8 mouse cellular contexts compared by ENCODE assay signal in genomic region chrX:153695782-153696395, GRCm38 (mm10). TPM values are rescaled to one million over a fixed set of nuclear protein-coding genes. Genes with fewer than 3 reads are reported as not detected.
DNase-seq lines count a peak whose midpoint lies in the region; ATAC-seq and TF ChIP-seq lines count a peak whose summit lies in the region.

Kctd12b (minus strand) TSS chrX:153696391.

- ATAC-seq in granulocyte monocyte progenitor cell, adult 5-6 weeks (replicated peaks; ENCODE audit: poor library complexity, severe bottlenecking), result peak; percentile 80
- no peak for ATAC-seq in intestine, embryonic 14.5 days (replicated peaks; ENCODE audit: low FRiP score, low TSS enrichment, low read depth)
- no peak for ATAC-seq in liver, postnatal 0 days
- no peak for ATAC-seq in neural tube, embryonic 13.5 days (ENCODE audit: low read depth)

- H3K36me3 ChIP-seq in intestine, embryonic 14.5 days (ENCODE audit: control insufficient read depth, insufficient read depth, low read length), result no peaks in the 10 kb centered on the region
- no peaks in the 10 kb centered on the region for H3K36me3 ChIP-seq in liver, postnatal 0 days (replicated peaks; ENCODE audit: insufficient read depth, low read length)
- H3K36me3 ChIP-seq in neural tube, embryonic 13.5 days, result no peaks in the 10 kb centered on the region

- no peak within 1 kb of the TSS for H3K27ac ChIP-seq in bone marrow, adult 2 months (ENCODE audit: control insufficient read depth, insufficient read depth, low read depth, low read length, poor library complexity)
- H3K27ac ChIP-seq in intestine, embryonic 14.5 days (ENCODE audit: low read depth), result peak within 1 kb of the TSS; percentile 74
- peak within 1 kb of the TSS; percentile 40 for H3K27ac ChIP-seq in liver, postnatal 0 days (ENCODE audit: low read depth)
- no peak within 1 kb of the TSS for H3K27ac ChIP-seq in neural tube, embryonic 13.5 days (replicated peaks)

- peak; percentile 4 for DNase-seq in NIH3T3 (ENCODE audit: low read depth)
- DNase-seq in intestine, embryonic 14.5 days (ENCODE audit: low spot score), result peak; percentile 62
- no peak for DNase-seq in liver, postnatal 0 days
- no peak for DNase-seq in spleen, postnatal 4 days (ENCODE audit: low spot score in 2 of 2)
- DNase-seq in right cerebral cortex, postnatal 36 days (ENCODE audit: low spot score in 2 of 2), result no peak

- peak within 1 kb of the TSS; percentile 40 for H3K4me2 ChIP-seq in intestine, embryonic 14.5 days (ENCODE audit: low read length)
- peak within 1 kb of the TSS; percentile 62 for H3K4me2 ChIP-seq in liver, postnatal 0 days (ENCODE audit: low read depth, low read length)
- peak within 1 kb of the TSS; percentile 34 for H3K4me2 ChIP-seq in neural tube, embryonic 13.5 days

- TF ChIP-seq POLR2A in bone marrow, adult 2 months (IDR thresholded peaks at IDR 0.05; ENCODE audit: borderline replicate concordance, control insufficient read depth, low read depth, low read length), result no peak

- H3K9me3 ChIP-seq in intestine, embryonic 14.5 days (ENCODE audit: control insufficient read depth, low read length), result no peaks in the 10 kb centered on the region
- no peaks in the 10 kb centered on the region for H3K9me3 ChIP-seq in liver, postnatal 0 days (ENCODE audit: low read length)
- no peaks in the 10 kb centered on the region for H3K9me3 ChIP-seq in neural tube, embryonic 13.5 days

- H3K27me3 ChIP-seq in intestine, embryonic 14.5 days (replicated peaks; ENCODE audit: control insufficient read depth, insufficient read depth, low read length), result no peaks in the 10 kb centered on the region
- H3K27me3 ChIP-seq in liver, postnatal 0 days (ENCODE audit: insufficient read depth, low read length), result no peaks in the 10 kb centered on the region
- H3K27me3 ChIP-seq in neural tube, embryonic 13.5 days, result no peaks in the 10 kb centered on the region

- H3K4me1 ChIP-seq in bone marrow, adult 2 months (ENCODE audit: control insufficient read depth, insufficient read depth, low read length), result no peaks in the 10 kb centered on the region
- H3K4me1 ChIP-seq in intestine, embryonic 14.5 days (replicated peaks; ENCODE audit: control insufficient read depth, insufficient read depth, low read length), result no peaks in the 10 kb centered on the region
- no peaks in the 10 kb centered on the region for H3K4me1 ChIP-seq in liver, postnatal 0 days (ENCODE audit: insufficient read depth)
- H3K4me1 ChIP-seq in neural tube, embryonic 13.5 days (replicated peaks), result no peaks in the 10 kb centered on the region

- H3K4me3 ChIP-seq in bone marrow, adult 2 months (replicated peaks; ENCODE audit: control insufficient read depth, low read depth, low read length), result peak within 1 kb of the TSS; percentile 62
- H3K4me3 ChIP-seq in intestine, embryonic 14.5 days (ENCODE audit: low read depth, low read length), result peak within 1 kb of the TSS; percentile 34
- H3K4me3 ChIP-seq in liver, postnatal 0 days (ENCODE audit: low read depth, low read length), result peak within 1 kb of the TSS; percentile 41
- H3K4me3 ChIP-seq in neural tube, embryonic 13.5 days, result peak within 1 kb of the TSS; percentile 27

- no peak for TF ChIP-seq EP300 in liver, postnatal 0 days (IDR thresholded peaks at IDR 0.05; ENCODE audit: low read depth)

- WGBS in bone marrow, adult 2 months, result 18% methylated on average over 11 of the region's 11 CpGs
- WGBS in intestine, embryonic 14.5 days, result 19% methylated on average over 11 of the region's 11 CpGs
- WGBS in liver, postnatal 0 days (ENCODE audit: insufficient replicate concordance), result 26% methylated on average over 11 of the region's 11 CpGs
- 36% methylated on average over 11 of the region's 11 CpGs for WGBS in neural tube, embryonic 13.5 days

- no peak for TF ChIP-seq CTCF in bone marrow, adult 2 months (IDR thresholded peaks at IDR 0.05; ENCODE audit: control insufficient read depth, insufficient read depth, low read length)
- TF ChIP-seq CTCF in liver, postnatal 0 days (IDR thresholded peaks at IDR 0.05; ENCODE audit: low read depth), result no peak

- H3K9ac ChIP-seq in intestine, embryonic 14.5 days (ENCODE audit: low read length), result peak within 1 kb of the TSS; percentile 39
- no peak within 1 kb of the TSS for H3K9ac ChIP-seq in liver, postnatal 0 days (replicated peaks)
- no peak within 1 kb of the TSS for H3K9ac ChIP-seq in neural tube, embryonic 13.5 days

RNA-seq across cellular contexts. Expression of gene Kctd12b, which starts in this region (rescaled TPM):
- polyA plus RNA-seq in bone marrow, adult 2 months (2011; ENCODE audit: insufficient read depth, insufficient read length, low replicate concordance, missing spikeins), result 1.7 and 2.1 TPM in 2 replicates
- total RNA-seq in granulocyte monocyte progenitor cell, adult 5-6 weeks (2014; fragmentation: Nextera tagmentation), result 1.5 and 2.0 TPM in 2 replicates
- total RNA-seq in granulocyte monocyte progenitor cell, adult 5-6 weeks (2017), result 1.5 and 1.6 TPM in 2 replicates
- polyA plus RNA-seq in intestine, embryonic 14.5 days (2014; fragmentation: Nextera tagmentation; extraction: Ambion mirVana), result 5.4 and 5.9 TPM in 2 replicates
- polyA plus RNA-seq in liver, postnatal 0 days (2015; fragmentation: Nextera tagmentation; extraction: Ambion mirVana), result 0.85 and 0.89 TPM in 2 replicates
- polyA plus RNA-seq in neural tube, embryonic 13.5 days (2015; fragmentation: Nextera tagmentation; extraction: Ambion mirVana), result 2.6 and 3.2 TPM in 2 replicates

Comparison
In these comparisons a context has a peak if more than half of its experiments do, and no peak if none do; other contexts are left out.
1. DNase-seq: peak in NIH3T3 (single experiment) and intestine, embryonic 14.5 days (single experiment); none in liver, postnatal 0 days (single experiment), spleen, postnatal 4 days (0 of 2) and right cerebral cortex, postnatal 36 days (0 of 2).
2. H3K27ac ChIP-seq: peak in intestine, embryonic 14.5 days (single experiment) and liver, postnatal 0 days (single experiment); none in bone marrow, adult 2 months (single experiment) and neural tube, embryonic 13.5 days (single experiment).
3. Peak in every context shown above with its lines, with median percentiles within 50 percentile points of each other: H3K4me3 ChIP-seq and H3K4me2 ChIP-seq.